Comparison of ENCODE assay signal across 12 mouse cellular contexts in genomic region chr2:167121228-167121627, GRCm38 (mm10). TPM values are rescaled to one million over a fixed set of nuclear protein-coding genes. Genes with fewer than 3 reads are reported as not detected.
A peak's percentile ranks its signal among the peaks of the same experiment; 100 is the strongest.
DNase-seq lines count a peak whose midpoint lies in the region; ATAC-seq and TF ChIP-seq lines count a peak whose summit lies in the region.
"Had no signal": no experiment of that assay in that cellular context is flagged by ENCODE, and none has a peak within 500 bp of the region (broad histone marks: within the 10 kb centered on the region; RNA-seq: fewer than 3 reads in every experiment).

No protein-coding gene starts in this region.

- intact Hi-C loops in gastrocnemius, adult 2 months (cut with DNase I) = no loop called here
- intact Hi-C loops in heart, postnatal 36 days (cut with DNase I) = no loop called here

- no peaks in the 10 kb centered on the region for H3K36me3 ChIP-seq in lung, embryonic 15.5 days
- H3K36me3 ChIP-seq: neural tube, embryonic 12.5 days had no signal

- H3K4me3 ChIP-seq in gastrocnemius, adult 2 months = peak overlapping the region; percentile 15; the same call in 1 of the 2 replicates
- H3K4me3 ChIP-seq in lung, embryonic 15.5 days = no peak overlapping the region
- H3K4me3 ChIP-seq: forebrain, embryonic 13.5 days; neural tube, embryonic 12.5 days had no signal

- TF ChIP-seq CTCF in gastrocnemius, adult 2 months (IDR thresholded peaks at IDR 0.05) = no peak

- H3K9ac ChIP-seq in lung, embryonic 15.5 days = no peak overlapping the region
- H3K9ac ChIP-seq: forebrain, embryonic 13.5 days; liver, embryonic 14.5 days; neural tube, embryonic 12.5 days had no signal

- H3K27ac ChIP-seq in gastrocnemius, adult 2 months = peak overlapping the region; percentile 88
- no peak overlapping the region for H3K27ac ChIP-seq in lung, embryonic 15.5 days
- H3K27ac ChIP-seq: forebrain, embryonic 13.5 days; liver, embryonic 14.5 days; neural tube, embryonic 12.5 days had no signal

- H3K4me1 ChIP-seq in lung, embryonic 15.5 days = peaks cover 20% of the 10 kb centered on the region

- H3K27me3 ChIP-seq in lung, embryonic 15.5 days = no peaks in the 10 kb centered on the region
- H3K27me3 ChIP-seq: forebrain, embryonic 13.5 days; neural tube, embryonic 12.5 days had no signal

- DNase-seq in gastrocnemius, adult 2 months = peak; percentile 64
- DNase-seq in gastrocnemius, postnatal 10 days = no peak
- DNase-seq in adrenal gland, adult 8-10 months = peak; percentile 66
- DNase-seq in heart, postnatal 36 days = peak; percentile 52 to 57
- DNase-seq in frontal cortex, postnatal 10 days (ENCODE audit: low spot score in 2 of 2) = no peak
- no peak for DNase-seq in MN1 (ENCODE audit: low spot score)
- DNase-seq in embryo, embryonic 10.5 days (ENCODE audit: low spot score) = no peak
- DNase-seq: cerebellum, postnatal 14 days had no signal

- no peaks in the 10 kb centered on the region for H3K9me3 ChIP-seq in lung, embryonic 15.5 days
- H3K9me3 ChIP-seq: forebrain, embryonic 13.5 days; neural tube, embryonic 12.5 days had no signal

- ATAC-seq in lung, embryonic 15.5 days (ENCODE audit: borderline replicate concordance, extremely low read depth, low FRiP score, low TSS enrichment) = 0 out of 2 replicates have a peak, but pooled peaks have one; percentile 44
- ATAC-seq: forebrain, embryonic 13.5 days had no signal

- WGBS in lung, embryonic 15.5 days = 59% methylated on average over 6 of the region's 6 CpGs

- no peak overlapping the region for H3K4me2 ChIP-seq in lung, embryonic 15.5 days
- H3K4me2 ChIP-seq: forebrain, embryonic 13.5 days; neural tube, embryonic 12.5 days had no signal

RNA-seq across cellular contexts. Expression of gene Znfx1, which starts 58.4 kb away (rescaled TPM):
- 10 to 100 TPM; 25.2 to 25.8 TPM for total RNA-seq in gastrocnemius, adult 2 months (2021)
- total RNA-seq in gastrocnemius, postnatal 10 days (2021) = 10 to 100 TPM; 13.5 to 16.2 TPM
- 10 to 100 TPM; 49.6 to 76.3 (median 64.9) TPM for total RNA-seq in adrenal gland, adult 8-10 months (2022)
- total RNA-seq in heart, postnatal 36 days (2021) = 10 to 100 TPM; 36.2 to 44.8 TPM
- 6.8 and 7.6 TPM in 2 replicates for polyA plus RNA-seq in lung, embryonic 15.5 days (2015; fragmentation: Nextera tagmentation; extraction: Ambion mirVana)

Comparison
In these comparisons a context has a peak if more than half of its experiments do, and no peak if none do; other contexts are left out.
1. DNase-seq: peak in gastrocnemius, adult 2 months (single experiment), adrenal gland, adult 8-10 months (single experiment) and heart, postnatal 36 days (2 of 2); none in gastrocnemius, postnatal 10 days (single experiment), frontal cortex, postnatal 10 days (0 of 2), MN1 (single experiment) and embryo, embryonic 10.5 days (single experiment).